Mouse (Mus musculus) kidney, embryonic 15.5 days (tissue): ENCODE results near the gene Mccc1. TPM values are rescaled to one million over a fixed set of nuclear protein-coding genes. Genes with fewer than 3 reads are reported as not detected.

ENCODE experiments used
- ATAC-seq: fragments of 200-750 bp; cut with Nextera tagmentation; replicated peaks from 2 replicates; pipeline ENCODE4 v1.8.0; 2017; ENCODE audit warnings: moderate TSS enrichment; ENCODE audit not compliant: low FRiP score
- H3K27ac ChIP-seq: fragments of 300-500 bp; sonication (generic); 2 replicates; pipeline ENCODE4 v1.5.1; 2015; ENCODE audit warnings: mild to moderate bottlenecking, inconsistent platforms
- H3K27me3 ChIP-seq: fragments of 300-500 bp; sonication (generic); 2 replicates; pipeline ENCODE4 v1.6.1; 2015; ENCODE audit warnings: inconsistent platforms
- H3K36me3 ChIP-seq: fragments of 300-500 bp; sonication (generic); 2 replicates; pipeline ENCODE4 v1.6.1; 2015; ENCODE audit warnings: inconsistent platforms
- H3K4me1 ChIP-seq: fragments of 300-500 bp; sonication (generic); 2 replicates; pipeline ENCODE4 v1.6.1; 2015; ENCODE audit warnings: inconsistent platforms
- H3K4me2 ChIP-seq: fragments of 300-500 bp; sonication (generic); 2 replicates; pipeline ENCODE4 v1.6.1; 2015; ENCODE audit warnings: moderate library complexity, mild to moderate bottlenecking, inconsistent platforms
- H3K4me3 ChIP-seq: fragments of 300-500 bp; sonication (generic); replicated peaks from 2 replicates; pipeline ENCODE4 v1.5.1; 2015; ENCODE audit warnings: mild to moderate bottlenecking, inconsistent platforms
- H3K9ac ChIP-seq: fragments of 300-500 bp; sonication (generic); 2 replicates; pipeline ENCODE4 v1.6.1; 2015; ENCODE audit warnings: mild to moderate bottlenecking, inconsistent platforms
- H3K9me3 ChIP-seq: fragments of 300-500 bp; sonication (generic); replicated peaks from 2 replicates; pipeline ENCODE4 v1.6.1; 2016; ENCODE audit warnings: inconsistent platforms
- WGBS: fragments of 180-500 bp; shearing (Covaris S2); methylation state at CpG from one replicate; pipeline ENCODE4 v1.1.7; 2015; ENCODE audit warnings: mixed read lengths; 5-methylcytosine and 5-hydroxymethylcytosine counted together
- polyA plus RNA-seq: library from polyadenylated mRNA; unstranded; fragments of >200 nt; fragmentation: Nextera tagmentation; extraction: Ambion mirVana; gene quantifications from 2 replicates; pipeline ENCODE4 v1.2.1, GENCODE M21; 2015

The Mccc1 gene
- polyA plus RNA-seq, result 50.4 and 56.8 TPM in 2 replicates

GRCm38 (mm10) chr3:36000275-36001239 lies at the start of gene Mccc1:
Mccc1 (minus strand) TSS chr3:36000678.
- no peaks in the 10 kb centered on the region for H3K9me3 ChIP-seq
- ATAC-seq, result peak; percentile 99
- H3K4me3 ChIP-seq, result peak within 1 kb of the TSS; percentile 81
- H3K36me3 ChIP-seq, result peaks cover 6% of the 10 kb centered on the region; the same call in 1 of the 2 replicates
- H3K27ac ChIP-seq, result peak within 1 kb of the TSS; percentile 95
- H3K9ac ChIP-seq, result peak within 1 kb of the TSS; percentile 61
- 3% methylated on average over 39 of the region's 39 CpGs for WGBS
- 0 out of 2 replicates have a peak, but pooled peaks cover 2% of the 10 kb centered on the region for H3K4me1 ChIP-seq
- H3K4me2 ChIP-seq, result peak within 1 kb of the TSS; percentile 72
- H3K27me3 ChIP-seq, result no peaks in the 10 kb centered on the region

DNA sequence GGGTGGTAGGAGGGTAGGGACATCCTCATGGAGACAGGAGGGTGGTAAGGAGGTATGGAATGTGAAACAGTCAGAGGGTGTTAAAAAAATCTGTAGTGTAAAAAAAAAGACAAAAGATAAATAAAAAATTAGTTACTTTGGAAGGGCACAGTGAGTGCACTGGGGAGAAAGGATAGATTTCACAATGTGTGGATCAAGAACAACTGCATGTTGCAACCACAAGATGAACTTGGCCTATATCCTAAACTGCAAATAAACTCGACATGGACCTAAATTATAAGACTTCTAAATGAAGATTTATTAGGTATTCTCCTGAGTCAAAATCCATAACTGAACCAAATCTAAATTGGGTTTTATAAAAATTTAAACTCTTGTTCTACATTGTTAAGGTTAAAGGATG lies 48.6 kb upstream of the Mccc1 start:
- no peaks in the 10 kb centered on the region for H3K9me3 ChIP-seq
- H3K9ac ChIP-seq, result no peak overlapping the region
- no peaks in the 10 kb centered on the region for H3K4me1 ChIP-seq
- no peaks in the 10 kb centered on the region for H3K36me3 ChIP-seq
- 82% methylated on average over 1 of the region's 1 CpGs for WGBS
- no peaks in the 10 kb centered on the region for H3K27me3 ChIP-seq
- no peak for ATAC-seq
- H3K4me3 ChIP-seq, result no peak overlapping the region
- no peak overlapping the region for H3K27ac ChIP-seq
- no peak overlapping the region for H3K4me2 ChIP-seq

GRCm38 (mm10) chr3:36045086-36045485 lies 44.6 kb upstream of the Mccc1 start:
- no peak overlapping the region for H3K4me3 ChIP-seq
- WGBS, result 74% methylated on average over 4 of the region's 4 CpGs
- no peaks in the 10 kb centered on the region for H3K27me3 ChIP-seq
- no peaks in the 10 kb centered on the region for H3K9me3 ChIP-seq
- H3K4me2 ChIP-seq, result no peak overlapping the region
- H3K9ac ChIP-seq, result no peak overlapping the region
- no peak overlapping the region for H3K27ac ChIP-seq
- H3K4me1 ChIP-seq, result no peaks in the 10 kb centered on the region
- ATAC-seq, result no peak
- H3K36me3 ChIP-seq, result no peaks in the 10 kb centered on the region

DNA sequence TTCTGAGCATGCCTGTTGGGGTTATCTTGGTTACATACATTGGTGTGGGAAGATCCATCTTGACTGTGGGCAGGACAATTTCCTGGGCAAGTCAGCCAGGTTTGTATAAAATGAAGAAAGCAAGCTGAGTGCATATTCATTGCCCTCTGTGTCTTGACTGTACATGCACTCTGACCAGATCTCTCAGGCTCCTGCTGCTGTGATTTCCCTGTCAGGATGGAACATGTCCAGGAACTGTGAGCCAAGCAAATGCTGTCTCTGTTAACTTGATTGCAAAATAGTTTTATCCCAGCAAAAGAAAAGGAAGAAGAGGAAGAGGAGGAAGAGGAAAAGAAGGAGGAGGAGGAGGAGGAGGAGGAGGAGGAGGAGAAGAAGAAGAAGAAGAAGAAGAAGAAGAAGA lies 44.0 kb upstream of the Mccc1 start:
- Histone ChIP-seq H3K9me3 (no peaks in the 10 kb centered on the region), H3K27me3 (no peaks in the 10 kb centered on the region), H3K4me1 (no peaks in the 10 kb centered on the region), H3K27ac (no peak overlapping the region), H3K36me3 (no peaks in the 10 kb centered on the region), H3K9ac (no peak overlapping the region), H3K4me2 (no peak overlapping the region), H3K4me3 (no peak overlapping the region)
- ATAC-seq, result no peak

DNA sequence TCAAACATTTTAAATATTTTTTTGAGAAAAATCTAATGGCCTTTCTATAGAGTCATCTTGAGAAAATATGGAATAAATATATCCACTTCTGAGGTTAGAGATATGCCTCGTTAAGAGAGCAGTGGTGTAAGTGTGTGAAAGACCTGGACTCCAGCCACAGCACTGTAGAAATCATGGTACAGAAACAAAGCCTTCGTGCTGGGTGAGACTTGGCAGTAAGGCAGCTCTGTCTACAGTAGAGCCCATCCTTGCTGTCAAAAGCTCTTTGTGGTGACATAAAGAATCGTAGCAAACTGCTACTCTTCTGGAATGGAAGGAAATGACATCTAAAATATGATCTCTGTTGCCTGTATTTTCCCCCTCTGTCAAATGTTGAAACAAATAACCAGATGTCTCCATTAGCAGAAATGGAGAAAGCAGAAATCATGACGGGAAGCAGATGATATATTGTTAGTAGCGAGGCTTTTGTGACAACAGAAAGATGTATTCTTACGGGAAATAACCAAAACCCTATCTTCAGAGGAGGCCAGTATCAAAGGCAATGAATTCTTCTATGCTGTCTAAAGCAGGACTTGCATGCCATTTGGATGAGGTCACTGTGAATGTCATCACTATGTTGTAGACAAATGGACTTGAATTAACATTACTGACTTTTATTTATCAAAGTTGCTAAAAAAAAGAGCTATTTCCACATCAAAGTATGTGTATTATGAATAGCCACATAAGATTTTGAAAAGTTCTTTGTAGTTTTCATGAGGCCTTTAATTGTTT lies 31.4 kb upstream of the Mccc1 start:
- no peaks in the 10 kb centered on the region for H3K36me3 ChIP-seq
- H3K4me1 ChIP-seq, result no peaks in the 10 kb centered on the region
- WGBS, result 62% methylated on average over 6 of the region's 6 CpGs
- H3K27me3 ChIP-seq, result no peaks in the 10 kb centered on the region
- H3K9me3 ChIP-seq, result no peaks in the 10 kb centered on the region
- no peak overlapping the region for H3K4me2 ChIP-seq
- H3K9ac ChIP-seq, result no peak overlapping the region
- no peak overlapping the region for H3K4me3 ChIP-seq
- ATAC-seq, result no peak
- H3K27ac ChIP-seq, result no peak overlapping the region

DNA sequence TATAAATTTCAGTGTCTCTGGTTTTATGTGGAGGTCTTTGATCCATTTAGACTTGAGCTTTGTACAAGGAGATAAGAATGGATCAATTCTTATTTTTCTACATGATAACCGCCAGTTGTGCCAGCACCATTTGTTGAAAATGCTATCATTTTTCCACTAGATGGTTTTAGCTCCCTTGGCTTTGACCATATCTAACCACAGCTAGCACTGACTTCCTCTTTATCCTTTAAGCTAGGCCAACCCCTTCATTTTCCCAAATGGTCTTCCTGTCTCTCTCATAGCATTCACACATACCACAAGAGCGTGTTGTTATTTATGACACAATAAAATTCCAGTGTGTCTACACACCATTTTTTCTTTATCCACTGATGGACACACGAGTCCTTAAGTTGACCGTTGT lies 29.5 kb upstream of the Mccc1 start:
- no peak overlapping the region for H3K27ac ChIP-seq
- H3K27me3 ChIP-seq, result no peaks in the 10 kb centered on the region
- H3K4me2 ChIP-seq, result no peak overlapping the region
- no peaks in the 10 kb centered on the region for H3K4me1 ChIP-seq
- H3K9me3 ChIP-seq, result no peaks in the 10 kb centered on the region
- no peak overlapping the region for H3K9ac ChIP-seq
- no peaks in the 10 kb centered on the region for H3K36me3 ChIP-seq
- H3K4me3 ChIP-seq, result no peak overlapping the region
- no peak for ATAC-seq
- WGBS, result 83% methylated on average over 4 of the region's 4 CpGs

DNA sequence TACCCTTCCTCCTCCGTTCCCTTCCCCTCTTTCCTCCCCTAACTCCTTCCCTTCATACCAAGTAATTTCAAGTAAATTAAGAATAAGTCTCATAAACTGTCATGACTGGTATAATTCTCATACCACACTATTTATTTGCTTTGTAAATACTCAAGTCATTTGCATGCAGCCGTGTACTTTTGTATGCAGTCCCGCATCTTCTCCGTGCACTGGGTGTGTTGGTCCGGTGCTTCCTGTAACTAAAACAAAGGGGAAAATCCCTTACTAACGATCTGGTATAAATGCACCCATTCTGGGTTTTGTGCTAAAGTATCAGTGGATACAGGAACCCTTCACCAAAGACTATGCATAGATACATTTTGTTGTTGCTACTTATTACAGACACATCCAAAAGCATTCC lies 25.3 kb upstream of the Mccc1 start:
- Histone ChIP-seq H3K27ac (no peak overlapping the region), H3K4me1 (no peaks in the 10 kb centered on the region), H3K36me3 (no peaks in the 10 kb centered on the region), H3K27me3 (no peaks in the 10 kb centered on the region), H3K9ac (no peak overlapping the region), H3K9me3 (no peaks in the 10 kb centered on the region), H3K4me3 (no peak overlapping the region), H3K4me2 (no peak overlapping the region)
- ATAC-seq, result no peak
- 84% methylated on average over 6 of the region's 6 CpGs for WGBS

GRCm38 (mm10) chr3:36011239-36011638 lies 10.8 kb upstream of the Mccc1 start:
- H3K4me3 ChIP-seq, result no peak overlapping the region

DNA sequence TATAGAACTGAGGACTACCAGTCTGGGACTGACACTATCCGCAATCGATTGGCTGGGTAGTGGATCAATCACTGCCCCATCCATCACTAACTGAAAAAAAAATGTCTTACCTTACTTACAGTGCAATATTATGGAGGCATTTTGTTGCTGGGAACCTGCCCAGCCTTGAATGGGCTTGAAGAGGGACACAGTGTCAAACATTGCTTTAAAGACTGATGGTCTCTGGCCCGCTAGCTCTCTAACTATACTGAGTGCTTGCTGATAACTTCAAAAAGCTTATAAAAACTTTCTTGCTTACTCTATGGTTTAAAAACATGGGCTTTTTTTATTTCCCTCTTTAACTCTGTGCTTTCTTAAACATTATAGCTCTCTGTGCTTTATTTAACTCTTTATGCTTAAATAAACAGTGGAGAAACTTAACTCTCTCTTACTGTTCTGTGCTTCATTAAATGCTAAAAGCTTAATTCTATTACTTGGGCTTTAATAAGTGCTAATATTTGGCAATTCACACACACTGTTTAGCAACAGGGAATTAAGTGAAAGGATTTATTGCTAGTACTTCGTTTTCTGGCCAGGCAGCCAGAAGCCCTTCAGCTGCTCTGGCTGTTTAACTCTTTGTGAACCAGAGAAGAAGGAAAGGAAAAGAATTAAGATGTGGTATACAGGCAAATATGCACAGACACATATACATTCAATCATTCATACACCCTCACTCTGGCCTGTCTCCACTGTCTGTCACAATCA lies 8.1 kb upstream of the Mccc1 start:
- no peak overlapping the region for H3K27ac ChIP-seq
- no peak for ATAC-seq
- 55% methylated on average over 4 of the region's 4 CpGs for WGBS

More at GRCm38 (mm10) chr3:36011239-36011638, 10.8 kb upstream of the Mccc1 start:
- H3K4me2 ChIP-seq, result no peak overlapping the region
- 78% methylated on average over 3 of the region's 3 CpGs for WGBS
- no peak overlapping the region for H3K9ac ChIP-seq
- no peaks in the 10 kb centered on the region for H3K27me3 ChIP-seq
- H3K4me1 ChIP-seq, result no peaks in the 10 kb centered on the region
- ATAC-seq, result no peak
- H3K9me3 ChIP-seq, result no peaks in the 10 kb centered on the region; the same call in 1 of the 2 replicates
- H3K36me3 ChIP-seq, result no peaks in the 10 kb centered on the region
- no peak overlapping the region for H3K27ac ChIP-seq

DNA sequence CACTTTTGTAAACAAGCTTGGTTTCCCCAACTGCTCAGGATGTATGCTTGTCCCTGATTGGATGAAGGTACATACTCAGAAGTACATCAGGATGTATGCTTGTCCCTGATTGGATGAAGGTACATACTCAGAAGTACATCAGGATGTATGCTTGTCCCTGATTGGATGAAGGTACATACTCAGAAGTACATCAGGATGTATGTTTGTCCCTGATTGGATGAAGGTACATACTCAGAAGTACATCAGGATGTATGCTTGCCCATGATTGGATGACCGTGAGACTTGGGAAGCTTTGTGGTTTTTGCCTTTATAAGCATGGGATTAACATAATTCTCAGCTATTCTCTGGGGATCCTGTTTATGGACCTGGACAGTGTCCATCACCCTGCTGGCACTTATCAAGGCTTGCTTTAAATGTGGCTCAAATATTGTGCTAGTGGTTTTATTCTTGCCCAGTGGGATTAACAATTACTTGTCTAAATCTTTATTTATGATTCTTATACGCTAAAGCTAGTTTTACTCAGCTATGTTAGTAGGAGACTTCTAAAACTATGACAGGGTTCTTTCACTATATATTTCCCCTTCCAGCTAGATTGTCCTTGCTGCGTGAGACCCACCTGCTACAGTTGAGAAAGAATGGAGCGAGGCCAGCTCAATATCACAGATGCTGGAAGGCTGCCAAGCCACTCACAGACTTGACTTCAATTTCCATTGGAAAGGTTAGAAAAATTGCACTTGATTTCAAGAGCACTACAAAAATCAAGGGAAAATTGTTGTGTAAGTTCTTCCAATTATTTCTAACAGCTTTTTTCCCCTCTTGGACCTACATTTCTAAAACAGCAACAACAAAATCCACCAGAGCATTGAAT lies 3.8 kb upstream of the Mccc1 start:
- Histone ChIP-seq H3K27ac (no peak overlapping the region), H3K4me1 (no peaks in the 10 kb centered on the region), H3K36me3 (no peaks in the 10 kb centered on the region), H3K4me3 (no peak overlapping the region), H3K4me2 (no peak overlapping the region), H3K9me3 (no peaks in the 10 kb centered on the region), H3K27me3 (no peaks in the 10 kb centered on the region), H3K9ac (no peak overlapping the region)
- 55% methylated on average over 4 of the region's 4 CpGs for WGBS
- ATAC-seq, result no peak

More for the DNA sequence above, 8.1 kb upstream of the Mccc1 start:
- no peaks in the 10 kb centered on the region for H3K4me1 ChIP-seq
- no peaks in the 10 kb centered on the region for H3K9me3 ChIP-seq
- H3K36me3 ChIP-seq, result no peaks in the 10 kb centered on the region
- no peaks in the 10 kb centered on the region for H3K27me3 ChIP-seq
- no peak overlapping the region for H3K9ac ChIP-seq
- H3K4me3 ChIP-seq, result no peak overlapping the region
- H3K4me2 ChIP-seq, result no peak overlapping the region
